Mouse (Mus musculus): ENCODE measurements around the gene Gm10644.

DNA sequence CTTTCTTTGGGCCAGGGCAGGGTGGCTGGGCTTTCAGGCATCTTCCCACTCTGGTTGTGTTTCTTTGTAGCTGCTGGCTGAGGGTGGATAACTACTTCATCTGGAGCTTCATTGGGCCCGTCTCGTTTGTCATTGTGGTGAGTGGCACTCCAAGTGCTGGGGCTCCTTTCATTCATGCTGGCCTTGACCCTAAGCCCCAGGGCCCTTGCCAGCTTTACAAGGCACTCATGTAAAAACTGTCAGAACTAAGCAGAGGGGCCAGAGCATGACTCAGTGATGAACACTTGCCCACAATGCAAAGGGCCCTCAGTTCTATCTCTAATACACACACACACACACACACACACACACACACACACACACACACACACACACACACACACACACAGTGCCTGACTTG, 20.0 kb downstream of the Gm10644 start:
- no peak for TF ChIP-seq CTCF (IDR thresholded peaks at IDR 0.05; ENCODE audit: low read depth)
- TF ChIP-seq EP300 (optimal IDR thresholded peaks at IDR 0.05) = no peak

Data from stomach, postnatal 0 days (tissue).